Mouse (Mus musculus) layer of hippocampus, adult 18-20 months (tissue): ENCODE measurements around the gene Krtap5-3. TPM values are rescaled to one million over a fixed set of nuclear protein-coding genes. Genes with fewer than 3 reads are reported as not detected.

ENCODE experiments used
- total RNA-seq, 2 experiments: library from RNA; stranded (reverse); gene quantifications; 2 replicates each; pipeline ENCODE4 v1.2.3; 2021

Gene Krtap5-3
- total RNA-seq, 2 experiments from 2014 or later: not detected

Other genes starting within 250 kb of the Krtap5-3 start
- 10 to 100 TPM; 29.0 to 32.0 TPM for gene Mob2, start 140.3 kb upstream of the Krtap5-3 start, total RNA-seq
- gene Dusp8, start 105.5 kb upstream of the Krtap5-3 start, total RNA-seq: 100 to 1,000 TPM; 130 to 133 TPM
- not detected for gene Gm45618, start 80.6 kb upstream of the Krtap5-3 start, total RNA-seq
- not detected for gene Gm39115, start 65.3 kb upstream of the Krtap5-3 start, total RNA-seq
- gene Gm45337, start 56.8 kb upstream of the Krtap5-3 start, total RNA-seq: not detected
- gene Gm29735, start 44.3 kb upstream of the Krtap5-3 start, total RNA-seq: not detected
- not detected for gene Gm4553, start 35.6 kb upstream of the Krtap5-3 start, total RNA-seq
- not detected for gene Krtap5-2, start 25.4 kb upstream of the Krtap5-3 start, total RNA-seq
- gene Gm10153, start 11.0 kb upstream of the Krtap5-3 start, total RNA-seq: not detected
- gene Gm7579, start 10.5 kb downstream of the Krtap5-3 start, total RNA-seq: not detected
- gene Krtap5-5, start 28.6 kb downstream of the Krtap5-3 start, total RNA-seq: not detected
- not detected for gene Gm40460, start 39.7 kb downstream of the Krtap5-3 start, total RNA-seq
- not detected for gene Gm2431, start 57.0 kb downstream of the Krtap5-3 start, total RNA-seq
- gene Gm4559, start 73.0 kb downstream of the Krtap5-3 start, total RNA-seq: not detected
- gene Krtap5-1, start 95.8 kb downstream of the Krtap5-3 start, total RNA-seq: not detected
- not detected for gene Krtap5-4, start 102.2 kb downstream of the Krtap5-3 start, total RNA-seq
- gene Ifitm10, start 172.4 kb downstream of the Krtap5-3 start, total RNA-seq: 10 to 100 TPM; 36.8 to 37.1 TPM
- 1 to 10 TPM in 1 of 2 experiments, under 1 TPM in 1; 0.94 to 6.7 TPM for gene Gm49369, start 181.3 kb downstream of the Krtap5-3 start, total RNA-seq
- 100 to 1,000 TPM; 303 to 349 TPM for gene Ctsd, start 186.7 kb downstream of the Krtap5-3 start, total RNA-seq
- not detected for gene Syt8, start 233.5 kb downstream of the Krtap5-3 start, total RNA-seq
- gene Tnni2, start 240.4 kb downstream of the Krtap5-3 start, total RNA-seq: 1 to 10 TPM in 1 of 2 experiments, not detected in 1; 1.2 TPM